Mouse (Mus musculus): ENCODE measurements at regions not wholly inside any gene's neighbourhood (a gene's known extent, or its start where the extent isn't known, plus 50 kb on each side); places are given as distances from the start of the nearest gene placed in this dataset.
"Not testable (repeated sequence)": the region's sequence is repeated elsewhere in the genome, so short reads cannot be mapped to it uniquely, and the experiment has no call there.

DNA sequence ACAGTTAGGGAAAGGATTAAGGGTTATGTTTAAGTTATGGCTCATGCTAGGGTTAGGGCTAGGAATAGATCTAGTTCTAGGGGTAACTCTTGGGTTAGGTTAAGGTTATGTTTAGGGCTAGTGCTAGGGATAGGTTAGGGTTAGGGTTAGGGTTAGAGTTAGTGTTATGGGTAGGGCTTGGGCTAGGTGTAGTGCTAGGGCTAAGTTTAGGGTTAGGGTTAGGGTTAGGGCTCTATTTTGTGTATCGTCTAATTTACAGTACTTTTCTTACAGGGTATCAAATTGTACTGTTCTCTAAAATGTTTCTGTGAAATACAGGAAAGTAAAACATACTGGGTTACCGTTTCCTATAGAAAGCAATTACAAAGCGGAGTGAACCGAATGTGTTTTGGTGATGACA is 64.8 kb downstream of the Ptchd3 start:
- no peaks in the 10 kb centered on the region for H3K4me1 ChIP-seq (ENCODE audit: insufficient read depth, low read depth, low read length)
- H3K9me3 ChIP-seq (ENCODE audit: low read length), result no peaks in the 10 kb centered on the region
- H3K36me3 ChIP-seq (ENCODE audit: insufficient read depth, low read length), result no peaks in the 10 kb centered on the region
- no peak for TF ChIP-seq EP300 (IDR thresholded peaks at IDR 0.05)
- H3K27me3 ChIP-seq (replicated peaks; ENCODE audit: insufficient read depth, low read length), result no peaks in the 10 kb centered on the region
- H3K4me2 ChIP-seq (replicated peaks; ENCODE audit: low read depth, low read length), result no peak overlapping the region
- no peak overlapping the region for H3K9ac ChIP-seq (replicated peaks; ENCODE audit: low read depth)
- H3K4me3 ChIP-seq (ENCODE audit: low read depth, low read length), result no peak overlapping the region
- ATAC-seq (no peak), DNase-seq (ENCODE audit: low spot score) (no peak)
- WGBS, result 96% methylated on average over 4 of the region's 4 CpGs
- no peak overlapping the region for H3K27ac ChIP-seq (ENCODE audit: low read length)

DNA sequence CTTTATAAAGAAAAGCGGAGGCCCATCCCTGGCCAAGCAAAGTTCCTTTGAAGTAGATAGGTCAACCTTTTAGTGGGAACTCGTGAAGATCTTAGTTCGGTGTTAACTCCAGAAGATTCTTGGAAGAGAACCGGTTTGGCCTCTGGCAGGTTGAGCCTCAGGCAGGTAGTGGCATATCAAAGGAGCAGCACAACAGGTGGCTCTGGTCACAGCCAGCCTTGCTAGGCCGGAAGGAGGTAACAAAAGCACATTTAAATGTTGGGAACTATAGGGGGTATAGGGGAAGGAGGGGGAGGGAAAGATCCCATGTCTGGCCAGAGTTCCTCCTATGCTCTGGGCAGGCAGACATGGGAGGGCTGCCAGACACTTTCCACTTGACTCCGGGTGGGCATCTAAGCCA is 74.3 kb downstream of the Ptchd3 start:
- H3K4me2 ChIP-seq (replicated peaks; ENCODE audit: low read depth, low read length); H3K9me3 ChIP-seq (ENCODE audit: low read length); H3K4me3 ChIP-seq (ENCODE audit: low read depth, low read length); DNase-seq (ENCODE audit: low spot score); H3K36me3 ChIP-seq (ENCODE audit: insufficient read depth, low read length); H3K27ac ChIP-seq (ENCODE audit: low read length); ATAC-seq; H3K27me3 ChIP-seq (replicated peaks; ENCODE audit: insufficient read depth, low read length); H3K9ac ChIP-seq (replicated peaks; ENCODE audit: low read depth); H3K4me1 ChIP-seq (ENCODE audit: insufficient read depth, low read depth, low read length): not testable (repeated sequence)
- 72% methylated on average over 6 of the region's 6 CpGs for WGBS

DNA sequence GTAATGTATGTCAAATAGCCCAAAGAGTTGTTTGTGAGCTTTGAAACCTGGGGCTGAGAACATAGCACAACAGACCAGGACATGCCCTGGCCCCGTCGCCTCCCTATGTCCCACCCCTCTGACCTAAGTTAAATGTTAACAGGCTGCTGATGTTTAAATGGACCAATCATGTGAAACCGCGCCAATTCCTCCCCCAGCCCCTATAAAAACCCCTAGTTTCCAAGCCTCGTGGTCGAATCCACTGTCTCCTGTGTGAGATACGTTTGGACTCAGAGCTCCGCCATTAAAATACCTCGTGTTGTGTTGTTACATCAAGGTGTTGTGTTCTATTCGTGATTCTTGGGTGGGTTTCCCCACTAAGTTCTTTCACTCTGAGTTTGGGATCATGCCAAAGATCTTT is 94.6 kb downstream of the Ptchd3 start:
- not testable (repeated sequence) for H3K36me3 ChIP-seq (ENCODE audit: insufficient read depth, low read length); H3K27me3 ChIP-seq (replicated peaks; ENCODE audit: insufficient read depth, low read length); ATAC-seq; H3K9ac ChIP-seq (replicated peaks; ENCODE audit: low read depth); DNase-seq (ENCODE audit: low spot score); H3K4me1 ChIP-seq (ENCODE audit: insufficient read depth, low read depth, low read length); H3K4me2 ChIP-seq (replicated peaks; ENCODE audit: low read depth, low read length); H3K27ac ChIP-seq (ENCODE audit: low read length); H3K9me3 ChIP-seq (ENCODE audit: low read length); H3K4me3 ChIP-seq (ENCODE audit: low read depth, low read length)
- 88% methylated on average over 10 of the region's 10 CpGs for WGBS

DNA sequence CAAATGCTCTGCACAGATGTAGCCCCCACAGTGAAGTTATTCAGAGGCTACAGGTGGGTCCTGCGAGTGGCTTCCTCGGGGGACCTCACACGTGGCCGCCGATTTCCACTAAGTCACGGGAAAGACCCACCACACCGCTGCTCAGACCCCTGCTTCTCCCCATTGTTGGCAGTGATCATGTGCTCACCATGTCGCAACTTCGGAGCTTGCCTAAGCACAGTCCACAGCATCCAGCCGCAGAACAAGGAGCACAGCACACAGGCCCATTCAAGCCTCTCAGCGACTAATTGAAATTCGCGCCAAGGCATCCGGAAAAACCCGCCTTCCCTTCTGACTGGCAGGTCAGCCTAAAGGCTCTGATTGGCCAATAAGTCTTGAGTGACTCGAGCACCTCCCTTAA is 95.0 kb downstream of the Ptchd3 start:
- not testable (repeated sequence) for H3K4me2 ChIP-seq (replicated peaks; ENCODE audit: low read depth, low read length); H3K27me3 ChIP-seq (replicated peaks; ENCODE audit: insufficient read depth, low read length); H3K4me1 ChIP-seq (ENCODE audit: insufficient read depth, low read depth, low read length); H3K9me3 ChIP-seq (ENCODE audit: low read length); ATAC-seq; H3K9ac ChIP-seq (replicated peaks; ENCODE audit: low read depth); H3K36me3 ChIP-seq (ENCODE audit: insufficient read depth, low read length); DNase-seq (ENCODE audit: low spot score); H3K27ac ChIP-seq (ENCODE audit: low read length); H3K4me3 ChIP-seq (ENCODE audit: low read depth, low read length)
- 45% methylated on average over 15 of the region's 16 CpGs for WGBS

DNA sequence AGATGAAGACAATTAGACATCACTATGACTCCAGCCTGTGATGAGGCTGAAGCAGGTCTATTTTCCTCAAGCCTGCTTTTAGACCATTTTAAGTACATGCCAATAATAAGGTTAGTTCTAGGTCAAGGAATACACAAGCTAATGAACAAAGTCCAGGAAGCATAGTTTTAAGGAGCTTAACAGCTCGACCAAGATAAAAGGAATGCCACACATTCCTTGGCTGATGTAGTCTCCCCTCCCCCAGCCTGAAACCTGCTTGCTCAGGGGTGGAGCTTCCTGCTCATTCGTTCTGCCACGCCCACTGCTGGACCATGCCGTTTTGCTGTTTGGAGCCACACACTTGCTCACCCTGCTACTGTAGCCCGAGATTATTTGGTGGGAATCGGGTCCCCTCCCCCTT is 121.7 kb downstream of the Ptchd3 start:
- DNase-seq (ENCODE audit: low spot score), result peak; percentile 25
- H3K27ac ChIP-seq (ENCODE audit: low read length); H3K36me3 ChIP-seq (ENCODE audit: insufficient read depth, low read length): not testable (repeated sequence)

DNA sequence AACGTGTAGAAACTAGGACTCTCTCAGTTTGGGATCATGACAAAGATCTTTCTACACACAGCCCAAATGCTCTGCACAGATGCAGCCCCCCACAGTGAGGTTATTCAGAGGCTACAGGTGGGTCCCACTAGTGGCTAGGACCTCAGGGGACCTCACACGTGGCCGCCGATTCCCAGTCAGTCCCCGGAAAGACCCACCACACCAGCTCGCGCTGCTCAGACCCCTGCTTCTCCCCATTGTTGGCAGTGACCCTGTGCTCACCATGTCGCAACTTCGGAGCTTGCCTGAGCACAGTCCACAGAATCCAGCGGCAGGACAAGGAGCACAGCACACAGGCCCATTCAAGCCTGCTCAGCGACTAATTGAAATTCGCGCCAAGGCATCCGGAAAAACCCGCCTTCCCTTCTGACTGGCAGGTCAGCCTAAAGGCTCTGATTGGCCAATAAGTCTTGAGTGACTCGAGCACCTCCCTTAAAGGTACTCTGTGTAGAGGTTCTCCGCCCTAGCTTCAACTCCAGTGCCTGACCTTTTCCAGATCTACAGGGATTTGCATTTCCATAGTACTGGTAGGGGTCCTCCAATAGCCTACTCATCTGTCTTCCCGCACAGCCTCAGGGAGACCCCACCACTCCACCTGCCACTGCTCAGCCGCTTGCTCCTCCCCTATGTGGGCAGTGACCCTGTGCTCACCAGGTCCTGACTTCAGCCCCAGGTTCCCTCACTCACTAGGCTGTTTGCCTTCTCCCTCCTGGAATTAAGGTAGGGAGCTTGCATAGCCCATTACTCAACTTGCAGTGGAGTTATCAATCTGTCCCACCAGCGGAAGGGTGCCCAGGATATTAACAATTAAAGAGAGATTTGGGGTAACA is 126.6 kb downstream of the Ptchd3 start:
- not testable (repeated sequence) for DNase-seq (ENCODE audit: low spot score); ATAC-seq; H3K9me3 ChIP-seq (ENCODE audit: low read length); H3K4me1 ChIP-seq (ENCODE audit: insufficient read depth, low read depth, low read length); H3K36me3 ChIP-seq (ENCODE audit: insufficient read depth, low read length); H3K4me2 ChIP-seq (replicated peaks; ENCODE audit: low read depth, low read length); H3K4me3 ChIP-seq (ENCODE audit: low read depth, low read length); H3K9ac ChIP-seq (replicated peaks; ENCODE audit: low read depth); H3K27me3 ChIP-seq (replicated peaks; ENCODE audit: insufficient read depth, low read length); H3K27ac ChIP-seq (ENCODE audit: low read length)
- WGBS, result 23% methylated on average over 19 of the region's 20 CpGs

More for the DNA sequence above, 121.7 kb downstream of the Ptchd3 start:
- not testable (repeated sequence) for H3K4me1 ChIP-seq (ENCODE audit: insufficient read depth, low read depth, low read length); H3K9ac ChIP-seq (replicated peaks; ENCODE audit: low read depth); H3K4me3 ChIP-seq (ENCODE audit: low read depth, low read length); H3K9me3 ChIP-seq (ENCODE audit: low read length); H3K27me3 ChIP-seq (replicated peaks; ENCODE audit: insufficient read depth, low read length); H3K4me2 ChIP-seq (replicated peaks; ENCODE audit: low read depth, low read length)
- 53% methylated on average over 6 of the region's 6 CpGs for WGBS
- ATAC-seq, result peak; percentile 25; the same call in 1 of the 2 replicates

DNA sequence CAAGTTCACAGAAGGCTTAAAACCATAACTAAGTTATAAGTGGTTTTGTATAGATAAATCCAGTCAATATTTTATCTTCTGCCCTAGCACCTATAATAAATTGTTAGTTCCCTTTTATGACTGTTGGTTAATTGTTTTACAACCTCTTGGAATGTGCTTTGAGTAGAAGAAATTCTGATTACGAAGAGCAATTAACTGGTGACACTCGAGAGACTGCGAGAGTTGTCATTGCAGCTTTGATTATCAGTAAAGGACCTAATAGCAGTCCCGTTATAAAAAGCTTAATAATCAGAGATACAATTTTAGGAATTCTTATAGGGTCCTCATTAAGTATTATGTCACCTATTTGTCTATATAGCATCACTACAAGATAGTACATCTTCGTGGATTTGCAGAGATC is 128.7 kb downstream of the Ptchd3 start:
- not testable (repeated sequence) for H3K9me3 ChIP-seq (ENCODE audit: low read length); H3K4me3 ChIP-seq (ENCODE audit: low read depth, low read length); DNase-seq (ENCODE audit: low spot score); H3K4me1 ChIP-seq (ENCODE audit: insufficient read depth, low read depth, low read length); ATAC-seq; H3K9ac ChIP-seq (replicated peaks; ENCODE audit: low read depth); H3K36me3 ChIP-seq (ENCODE audit: insufficient read depth, low read length); H3K27me3 ChIP-seq (replicated peaks; ENCODE audit: insufficient read depth, low read length); H3K4me2 ChIP-seq (replicated peaks; ENCODE audit: low read depth, low read length); H3K27ac ChIP-seq (ENCODE audit: low read length)
- WGBS, result 60% methylated on average over 5 of the region's 5 CpGs

DNA sequence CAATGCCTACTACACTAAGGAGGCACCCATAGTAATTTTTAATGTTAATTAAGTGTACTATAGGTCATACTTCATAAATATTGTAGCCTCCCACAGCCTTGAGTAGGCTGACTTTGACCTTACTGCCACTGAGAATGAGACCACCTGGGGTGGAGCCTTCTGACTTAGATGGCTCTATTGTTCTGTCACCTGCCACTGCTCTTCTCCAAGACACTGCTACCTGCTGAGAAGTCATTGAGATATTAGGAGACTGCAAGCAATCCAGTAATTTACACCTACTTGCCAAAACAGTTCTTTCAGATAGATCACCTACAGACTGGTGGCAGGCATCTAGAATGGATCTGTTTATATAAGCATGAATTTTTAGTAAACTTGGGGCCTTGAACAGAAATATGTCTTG is 134.1 kb downstream of the Ptchd3 start:
- H3K36me3 ChIP-seq (ENCODE audit: insufficient read depth, low read length); H3K4me3 ChIP-seq (ENCODE audit: low read depth, low read length); H3K4me2 ChIP-seq (replicated peaks; ENCODE audit: low read depth, low read length); DNase-seq (ENCODE audit: low spot score); H3K9me3 ChIP-seq (ENCODE audit: low read length); H3K4me1 ChIP-seq (ENCODE audit: insufficient read depth, low read depth, low read length); H3K27me3 ChIP-seq (replicated peaks; ENCODE audit: insufficient read depth, low read length); H3K27ac ChIP-seq (ENCODE audit: low read length); H3K9ac ChIP-seq (replicated peaks; ENCODE audit: low read depth); ATAC-seq: not testable (repeated sequence)

All from lung, postnatal 0 days (tissue).